Mouse (Mus musculus) kidney, adult 2 months (tissue): ENCODE measurements around the gene Gprc5a. TPM values are rescaled to one million over a fixed set of nuclear protein-coding genes. Genes with fewer than 3 reads are reported as not detected.

Source experiments
- DNase-seq: peaks from one replicate; pipeline ENCODE4 v3.0.0; 2021
- H3K27ac ChIP-seq: fragments of 200-500 bp; 2 replicates; pipeline ENCODE4 v1.5.1; 2012; ENCODE audit warnings: low read depth, low read length, control low read depth, inconsistent platforms; ENCODE audit not compliant: insufficient read depth
- H3K27me3 ChIP-seq: fragments of 200-500 bp; replicated peaks from 2 replicates; pipeline ENCODE4 v1.6.1; 2012; ENCODE audit warnings: mild to moderate bottlenecking, moderate library complexity, low read length, inconsistent platforms; ENCODE audit not compliant: control insufficient read depth, insufficient read depth
- H3K36me3 ChIP-seq: fragments of 200-500 bp; 2 replicates; pipeline ENCODE4 v1.6.1; 2012; ENCODE audit warnings: mild to moderate bottlenecking, moderate library complexity, low read length, inconsistent platforms; ENCODE audit not compliant: control insufficient read depth, insufficient read depth
- H3K4me1 ChIP-seq: fragments of 200-500 bp; 2 replicates; pipeline ENCODE4 v1.6.1; 2011; ENCODE audit warnings: low read length; ENCODE audit not compliant: control insufficient read depth, insufficient read depth
- H3K4me3 ChIP-seq: fragments of 200-500 bp; 2 replicates; pipeline ENCODE4 v1.5.1; 2011; ENCODE audit warnings: mild to moderate bottlenecking, low read depth, low read length, control low read depth; ENCODE audit not compliant: insufficient read depth
- CTCF ChIP-seq: fragments of 200-500 bp; conservative IDR thresholded peaks from 2 replicates; pipeline ENCODE4 v1.5.1; 2011; ENCODE audit warnings: low read depth, mild to moderate bottlenecking, control low read depth, low read length, moderate library complexity, mixed read lengths; ENCODE audit not compliant: insufficient read depth, insufficient read length
- POLR2A ChIP-seq: fragments of 200-500 bp; IDR thresholded peaks from one replicate; pipeline ENCODE4 v1.6.1; 2011; ENCODE audit warnings: low read depth, low read length, control low read depth
- WGBS: fragments of 180-500 bp; shearing (Covaris S2); methylation state at CpG from one replicate; pipeline ENCODE4 v1.1.7; 2018; 5-methylcytosine and 5-hydroxymethylcytosine counted together
- polyA plus RNA-seq: library from polyadenylated mRNA; depleted of rRNA; stranded (reverse); fragments of >200 nt; gene quantifications from 2 replicates; pipeline ENCODE4 v1.2.3, GENCODE M21; 2012; rRNA removed

Gene Gprc5a
- polyA plus RNA-seq, 1 experiment, result 4.3 TPM

DNA sequence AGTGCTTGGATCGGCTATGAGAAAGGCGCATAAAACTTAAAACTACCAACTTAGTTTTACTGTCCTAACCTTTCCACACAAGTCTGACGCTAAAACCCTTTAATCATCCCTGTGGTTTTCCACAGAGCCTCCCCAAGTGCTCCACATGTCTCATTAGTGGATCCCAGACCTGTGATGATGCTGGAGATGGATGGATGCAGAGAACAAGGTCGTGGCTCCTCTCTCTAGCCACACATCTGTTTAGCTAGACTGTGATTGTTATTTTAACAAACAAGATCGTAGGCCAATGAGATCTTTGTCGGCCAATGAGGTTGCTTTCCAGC lies 47.6 kb downstream of the Gprc5a start:
- TF ChIP-seq POLR2A, result no peak
- no peak for TF ChIP-seq CTCF
- Histone ChIP-seq H3K4me3 (no peak overlapping the region), H3K36me3 (no peaks in the 10 kb centered on the region), H3K4me1 (no peaks in the 10 kb centered on the region), H3K27ac (no peak overlapping the region), H3K27me3 (no peaks in the 10 kb centered on the region; the same call in 1 of the 2 replicates)
- 29% methylated on average over 6 of the region's 6 CpGs for WGBS
- no peak for DNase-seq

DNA sequence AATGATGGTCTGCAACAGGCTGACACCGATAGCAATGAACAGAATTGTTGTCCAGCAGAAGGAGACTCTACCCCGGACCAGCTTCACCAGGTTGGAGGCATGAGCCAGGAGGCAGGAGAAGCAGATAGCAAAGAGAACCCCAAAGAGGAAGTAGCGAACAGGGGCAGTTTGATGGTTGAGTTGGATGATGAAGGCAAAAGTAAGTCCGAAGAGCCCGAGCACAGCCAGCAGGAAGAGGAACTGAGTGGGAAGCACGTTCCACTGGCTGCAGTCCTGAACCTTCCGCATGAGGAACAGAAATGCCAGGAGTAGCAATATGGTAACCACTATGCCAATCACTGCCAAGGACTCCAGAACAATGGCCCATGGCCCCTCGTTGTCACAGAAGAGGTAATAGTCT lies 51.0 kb downstream of the Gprc5a start:
- H3K4me3 ChIP-seq, result no peak overlapping the region
- H3K4me1 ChIP-seq, result no peaks in the 10 kb centered on the region
- no peak for DNase-seq
- H3K27ac ChIP-seq, result no peak overlapping the region
- TF ChIP-seq POLR2A, result no peak
- no peak for TF ChIP-seq CTCF
- H3K36me3 ChIP-seq, result no peaks in the 10 kb centered on the region
- no peaks in the 10 kb centered on the region; the same call in 1 of the 2 replicates for H3K27me3 ChIP-seq
- WGBS, result 93% methylated on average over 8 of the region's 8 CpGs

DNA sequence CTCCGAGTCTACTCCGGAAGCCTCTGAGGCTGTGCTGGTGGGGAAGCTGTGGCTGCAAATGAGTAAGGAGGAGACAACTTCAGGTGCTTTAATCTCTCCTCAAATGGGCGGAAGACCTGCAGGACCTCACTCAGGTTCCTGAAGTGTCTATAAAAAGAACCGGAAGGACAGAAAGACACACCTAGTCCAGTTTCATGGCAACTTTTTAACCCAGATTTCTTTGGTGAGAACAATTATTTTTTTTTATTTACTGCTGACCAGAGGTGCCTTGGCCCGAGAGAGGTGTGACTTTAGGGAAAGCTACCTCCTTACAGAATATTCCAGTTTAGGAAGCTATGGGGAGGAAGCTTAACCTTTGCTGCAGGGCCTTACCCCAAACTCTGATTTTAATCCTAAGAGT lies 52.7 kb downstream of the Gprc5a start, which contains the start of gene Gprc5d:
Gprc5d (minus strand) TSS at position 101 of the 400 bp plus-strand sequence.
- Histone ChIP-seq H3K27me3 (no peaks in the 10 kb centered on the region; the same call in 1 of the 2 replicates), H3K36me3 (no peaks in the 10 kb centered on the region), H3K27ac (no peak within 1 kb of the TSS), H3K4me3 (no peak within 1 kb of the TSS), H3K4me1 (no peaks in the 10 kb centered on the region)
- WGBS, result 91% methylated on average over 5 of the region's 5 CpGs
- no peak for DNase-seq
- no peak for TF ChIP-seq POLR2A
- TF ChIP-seq CTCF, result no peak

- H3K27me3 ChIP-seq, result no peaks in the 10 kb centered on the region
- no peaks in the 10 kb centered on the region for H3K36me3 ChIP-seq
- H3K4me1 ChIP-seq, result no peaks in the 10 kb centered on the region
- no peak overlapping the region for H3K4me3 ChIP-seq
- 68% methylated on average over 5 of the region's 5 CpGs for WGBS
- no peak for DNase-seq
- TF ChIP-seq CTCF, result no peak
- no peak for TF ChIP-seq POLR2A
- no peak overlapping the region for H3K27ac ChIP-seq
Measured at GRCm38 (mm10) chr6:135124755-135125380, 59.4 kb downstream of the Gprc5a start.

DNA sequence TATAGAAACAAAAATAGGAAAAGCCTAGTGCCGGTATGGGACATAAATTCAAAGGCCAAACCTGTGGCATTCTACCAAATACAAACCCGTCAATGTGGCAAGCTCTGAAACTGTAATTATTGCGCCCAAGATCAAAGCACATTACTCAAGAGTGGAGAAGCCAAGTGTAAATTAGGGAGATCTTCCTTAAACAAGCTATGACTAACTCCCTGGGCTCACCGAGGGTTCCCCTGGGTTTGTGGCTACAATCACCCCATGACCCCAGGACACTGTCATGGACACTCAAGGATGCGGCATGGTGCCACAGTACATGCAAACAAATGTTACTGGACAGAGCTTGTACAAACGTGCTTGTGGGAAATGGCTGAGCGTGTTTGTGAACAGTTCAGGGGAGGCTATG lies 67.6 kb downstream of the Gprc5a start:
- no peak for DNase-seq
- Histone ChIP-seq H3K4me3 (no peak overlapping the region), H3K4me1 (no peaks in the 10 kb centered on the region), H3K36me3 (no peaks in the 10 kb centered on the region; the same call in 1 of the 2 replicates), H3K27ac (no peak overlapping the region), H3K27me3 (no peaks in the 10 kb centered on the region)
- TF ChIP-seq POLR2A, result no peak
- no peak for TF ChIP-seq CTCF
- 87% methylated on average over 7 of the region's 7 CpGs for WGBS

DNA sequence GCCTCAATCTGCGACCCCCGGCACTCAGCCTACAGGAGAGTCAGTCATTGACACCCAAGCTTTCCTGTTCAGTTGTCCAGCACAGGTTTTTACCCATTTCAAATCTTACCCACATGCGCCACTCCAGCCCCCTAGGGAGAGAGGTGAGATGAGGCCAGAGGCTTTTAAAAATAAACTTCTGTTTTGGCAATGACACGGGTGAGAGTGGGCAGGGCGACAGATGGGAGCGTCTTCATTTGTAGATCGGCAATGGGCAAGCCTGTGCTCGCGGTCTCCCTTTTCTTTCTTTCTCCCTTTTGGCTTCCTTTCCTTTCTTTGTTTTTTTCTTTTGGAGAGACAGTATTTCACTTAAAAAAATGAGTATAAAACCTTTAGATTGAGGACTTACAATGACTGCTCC lies 68.0 kb downstream of the Gprc5a start:
- TF ChIP-seq CTCF (no peak), POLR2A (no peak)
- WGBS, result 95% methylated on average over 9 of the region's 9 CpGs

More for the DNA sequence above, 68.0 kb downstream of the Gprc5a start:
- H3K36me3 ChIP-seq, result no peaks in the 10 kb centered on the region; the same call in 1 of the 2 replicates
- H3K4me1 ChIP-seq, result no peaks in the 10 kb centered on the region
- no peak overlapping the region for H3K27ac ChIP-seq
- no peaks in the 10 kb centered on the region for H3K27me3 ChIP-seq
- no peak overlapping the region for H3K4me3 ChIP-seq
- DNase-seq, result no peak

Other genes starting within 250 kb of the Gprc5a start
- 20.4 and 26.1 TPM in 2 replicates for gene Crebl2, start 235.5 kb upstream of the Gprc5a start, polyA plus RNA-seq
- gene Gpr19, start 167.1 kb upstream of the Gprc5a start, polyA plus RNA-seq, result 6.4 and 7.9 TPM in 2 replicates
- 15.9 and 17.1 TPM in 2 replicates for gene Cdkn1b, start 145.2 kb upstream of the Gprc5a start, polyA plus RNA-seq
- gene Apold1, start 83.9 kb upstream of the Gprc5a start, polyA plus RNA-seq, result 0.72 and 0.79 TPM in 2 replicates
- gene Ddx47, start 54.0 kb upstream of the Gprc5a start, polyA plus RNA-seq, result 38.6 and 44.0 TPM in 2 replicates
- 0.09 and 0.19 TPM in 2 replicates for gene Gprc5d, start 52.6 kb downstream of the Gprc5a start, polyA plus RNA-seq
- gene Fam234b, start 132.3 kb downstream of the Gprc5a start, polyA plus RNA-seq, result 14.2 and 15.6 TPM in 2 replicates
- 71.1 and 82.9 TPM in 2 replicates for gene Hebp1, start 132.4 kb downstream of the Gprc5a start, polyA plus RNA-seq
- gene Gsg1, start 188.7 kb downstream of the Gprc5a start, polyA plus RNA-seq, result 0.55 and 1.4 TPM in 2 replicates
- 0.16 TPM in 1 of 2 replicates, not detected in the other for gene Pbp2, start 244.8 kb downstream of the Gprc5a start, polyA plus RNA-seq